Mouse (Mus musculus) megakaryocyte, embryonic 14.5 days (primary cell): ENCODE data around the gene Smlr1.

Experiments
- FLI1 ChIP-seq: IDR thresholded peaks from 2 replicates; pipeline ENCODE4 v1.6.1; 2012; ENCODE audit warnings: low read length, inconsistent platforms, mixed read lengths
- GATA1 ChIP-seq: IDR thresholded peaks from 3 replicates; pipeline ENCODE4 v1.6.1; 2012; ENCODE audit warnings: mixed read lengths, low read length, inconsistent platforms, borderline replicate concordance

DNA sequence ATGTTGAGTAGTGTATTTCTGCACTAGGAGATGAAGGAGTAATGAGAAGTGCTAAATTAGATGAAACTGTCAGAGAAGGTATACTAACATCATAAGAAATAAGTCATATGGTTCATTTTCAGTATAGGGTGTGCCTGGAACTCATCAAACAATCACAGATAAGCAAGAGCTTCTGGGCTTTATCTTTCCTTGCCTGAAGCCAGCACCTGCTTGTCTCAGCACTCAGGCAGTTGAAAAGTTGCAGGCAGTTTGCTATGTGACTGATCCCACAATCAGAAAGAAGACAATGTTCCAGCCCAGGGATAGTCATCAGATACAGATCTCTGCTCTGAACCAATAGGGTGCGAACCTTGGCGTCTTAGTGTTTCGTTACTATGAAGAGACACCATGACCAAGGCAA is 5.0 kb upstream of the Smlr1 start:
- TF ChIP-seq GATA1 = no peak
- TF ChIP-seq FLI1 = no peak
